Mouse (Mus musculus): Measurements from ENCODE around the gene Atg7.
A peak's percentile ranks its signal among the peaks of the same experiment; 100 is the strongest.

Gene Atg7

GRCm38 (mm10) chr6:114818471-114818870, 175.6 kb downstream of the Atg7 start:
- no peak for DNase-seq (ENCODE audit: low spot score)

DNA sequence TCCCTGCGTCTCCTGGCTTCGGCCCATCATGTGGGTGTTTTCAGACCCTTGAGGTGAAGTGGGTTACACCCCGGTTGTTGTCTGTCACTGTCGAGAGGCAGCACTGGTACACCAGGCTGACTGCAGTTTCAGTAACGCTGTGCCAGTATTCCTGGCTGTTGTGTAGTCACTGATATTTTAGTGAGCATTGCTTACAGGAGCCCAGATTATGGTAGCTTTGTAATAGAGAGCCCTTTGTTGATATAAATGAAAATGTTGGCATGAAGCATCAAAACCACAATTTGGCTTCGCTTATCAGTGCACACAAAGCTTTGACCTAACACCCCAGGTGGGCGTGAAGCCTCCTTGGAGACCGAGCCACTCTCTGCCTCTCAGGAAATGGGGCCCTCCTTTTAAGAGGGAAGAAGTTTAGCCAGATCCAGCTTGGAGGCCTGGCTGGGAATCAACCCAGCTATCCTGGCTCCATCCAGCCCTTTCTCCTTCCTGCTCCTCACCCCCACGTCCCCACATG, 177.1 kb downstream of the Atg7 start:
- no peak for DNase-seq (ENCODE audit: low spot score)

GRCm38 (mm10) chr6:114821646-114822045, 178.7 kb downstream of the Atg7 start:
- DNase-seq (ENCODE audit: low spot score) = no peak

- no peak for DNase-seq (ENCODE audit: low spot score)
These were observed 184.0 kb downstream of the Atg7 start for GRCm38 (mm10) chr6:114826889-114827288.

DNA sequence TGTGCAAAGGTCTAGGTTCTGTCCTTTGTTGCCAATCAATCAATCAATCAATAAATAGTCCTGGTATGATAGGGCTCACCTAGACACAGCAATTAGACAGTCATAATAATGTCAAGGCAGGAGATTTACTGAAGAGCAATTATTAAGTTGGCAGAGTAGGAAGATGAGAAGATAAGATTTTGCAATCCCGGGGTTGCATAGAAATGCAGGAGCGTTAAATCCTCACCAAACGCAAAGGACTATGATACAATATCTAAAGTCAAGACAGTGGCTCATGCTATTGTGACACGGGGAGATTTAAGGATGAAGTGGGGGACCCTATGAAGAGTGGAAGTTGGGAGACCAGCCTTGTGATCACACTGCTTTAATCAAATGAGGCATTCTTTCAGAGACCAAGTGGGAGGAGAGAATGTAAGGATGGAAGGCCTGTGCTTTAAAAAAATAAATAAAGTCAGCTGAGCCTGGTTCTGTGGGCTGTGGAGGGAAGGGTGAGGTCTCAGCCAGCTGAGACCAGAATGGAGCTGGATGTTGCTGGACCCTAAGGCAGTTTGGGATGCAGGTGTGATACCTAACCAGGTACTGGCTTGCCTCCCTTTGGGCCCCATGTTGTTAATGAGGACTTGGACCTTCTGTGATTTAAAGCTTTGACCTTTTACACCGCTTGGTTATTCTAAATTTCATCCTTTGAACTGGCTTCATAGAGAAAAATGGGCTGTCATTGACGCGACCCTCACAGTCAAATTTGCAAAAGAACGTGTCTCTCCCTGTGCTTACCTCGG, 187.0 kb downstream of the Atg7 start:
- DNase-seq (ENCODE audit: low spot score) = no peak

GRCm38 (mm10) chr6:114831807-114832206, 188.9 kb downstream of the Atg7 start:
- DNase-seq (ENCODE audit: low spot score) = no peak

- DNase-seq (ENCODE audit: low spot score) = no peak
These were observed 190.3 kb downstream of the Atg7 start for GRCm38 (mm10) chr6:114833058-114833685.

- no peak for DNase-seq (ENCODE audit: low spot score)
These were observed 191.0 kb downstream of the Atg7 start for GRCm38 (mm10) chr6:114833791-114834346.

DNA sequence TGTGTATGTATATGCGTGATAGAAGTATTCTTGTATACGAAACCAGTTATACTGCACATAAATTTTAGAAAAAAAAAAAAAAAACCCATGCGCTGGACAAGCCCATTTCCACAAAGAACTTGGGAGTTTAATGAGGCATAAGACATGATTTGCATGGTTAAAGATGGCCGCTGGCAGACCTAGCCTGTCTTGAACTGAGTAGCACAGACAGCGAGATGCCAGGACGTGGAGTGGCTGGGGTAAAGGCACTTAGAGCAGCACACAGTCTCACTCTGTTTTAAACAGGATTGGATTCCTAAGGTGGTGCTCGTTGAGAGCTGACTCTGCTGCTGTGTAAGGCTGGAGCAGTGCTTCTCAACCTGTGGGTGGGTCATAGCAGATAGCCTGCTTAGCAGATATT, 192.4 kb downstream of the Atg7 start:
- DNase-seq (ENCODE audit: low spot score) = no peak

DNA sequence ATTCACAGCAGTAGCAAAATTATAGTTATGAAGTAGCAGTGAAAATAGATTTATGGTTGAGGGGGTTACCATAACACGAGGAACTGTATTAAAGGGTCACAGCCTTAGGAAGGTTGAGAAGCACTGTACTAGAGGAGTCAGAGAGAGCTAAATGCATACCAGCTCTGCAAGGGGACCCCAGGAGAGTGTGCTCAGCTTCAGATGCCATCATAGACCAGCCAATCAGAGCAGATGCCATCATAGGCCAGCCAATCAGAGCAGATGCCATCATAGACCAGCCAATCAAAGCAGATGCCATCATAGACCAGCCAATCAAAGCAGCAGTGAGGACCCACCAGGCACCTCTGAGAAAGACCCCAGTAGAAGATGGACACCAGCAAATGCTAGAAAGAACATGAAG, 192.9 kb downstream of the Atg7 start:
- DNase-seq (ENCODE audit: low spot score) = no peak

GRCm38 (mm10) chr6:114836433-114836832, 193.5 kb downstream of the Atg7 start:
- DNase-seq (ENCODE audit: low spot score) = no peak

DNA sequence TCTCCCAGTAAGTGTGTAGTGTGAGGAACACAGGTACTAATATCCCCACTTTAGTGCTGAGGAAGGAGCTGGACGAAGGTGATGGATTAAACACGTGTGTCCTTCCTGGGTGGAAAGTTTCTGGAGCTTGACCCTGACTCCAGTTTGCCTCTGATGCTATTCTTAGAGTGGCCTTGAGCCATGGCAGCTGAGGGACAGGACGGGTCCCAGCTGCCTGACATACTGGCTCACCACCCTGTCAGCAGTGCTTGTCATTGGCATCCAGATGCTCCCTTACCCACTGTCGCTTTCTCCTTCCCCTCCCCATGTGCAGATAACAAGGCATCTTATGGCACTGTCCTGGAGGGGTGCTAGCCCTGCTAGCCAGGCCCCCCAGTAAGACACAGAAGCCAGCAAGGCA, 196.0 kb downstream of the Atg7 start:
- no peak for DNase-seq (ENCODE audit: low spot score)

DNA sequence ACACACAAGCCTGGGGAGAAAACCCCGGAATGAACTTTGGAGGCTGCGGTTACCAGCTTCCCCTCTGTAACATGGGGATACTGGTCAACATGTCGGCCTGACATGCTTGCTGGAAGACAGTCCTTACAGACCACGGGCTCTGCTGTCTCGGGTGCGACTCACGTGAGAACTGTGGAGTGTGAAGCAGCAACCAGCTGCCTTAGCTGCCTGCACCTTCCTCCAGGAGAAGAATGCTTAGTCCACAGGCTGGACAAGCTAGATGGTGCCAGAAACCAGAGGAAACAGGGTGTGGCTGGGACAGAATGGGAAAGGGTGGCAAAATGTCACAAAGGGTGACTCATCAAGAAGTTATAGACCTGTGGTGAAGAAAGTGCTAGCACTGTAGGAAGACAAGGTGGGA, 197.1 kb downstream of the Atg7 start:
- no peak for DNase-seq (ENCODE audit: low spot score)

DNA sequence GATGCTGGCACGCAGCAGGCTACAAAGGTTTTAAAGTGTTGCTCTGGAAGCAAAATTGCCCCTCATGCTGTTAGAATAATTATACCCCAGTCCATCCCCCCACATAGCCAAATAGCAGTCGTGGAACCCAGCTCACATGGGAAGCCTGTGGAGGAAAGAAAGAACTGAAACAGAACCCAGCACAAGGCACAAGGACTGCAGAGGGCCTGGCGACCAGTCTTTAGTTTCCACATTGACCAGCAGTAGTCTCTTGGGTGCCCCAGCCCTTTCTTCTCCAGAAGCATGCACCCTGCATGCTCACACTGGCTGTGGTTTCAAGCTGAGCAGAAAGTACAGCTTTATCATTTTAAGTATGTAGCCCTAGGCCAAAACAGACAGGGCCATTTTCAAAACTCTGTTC, 199.2 kb downstream of the Atg7 start:
- no peak for DNase-seq (ENCODE audit: low spot score)

DNA sequence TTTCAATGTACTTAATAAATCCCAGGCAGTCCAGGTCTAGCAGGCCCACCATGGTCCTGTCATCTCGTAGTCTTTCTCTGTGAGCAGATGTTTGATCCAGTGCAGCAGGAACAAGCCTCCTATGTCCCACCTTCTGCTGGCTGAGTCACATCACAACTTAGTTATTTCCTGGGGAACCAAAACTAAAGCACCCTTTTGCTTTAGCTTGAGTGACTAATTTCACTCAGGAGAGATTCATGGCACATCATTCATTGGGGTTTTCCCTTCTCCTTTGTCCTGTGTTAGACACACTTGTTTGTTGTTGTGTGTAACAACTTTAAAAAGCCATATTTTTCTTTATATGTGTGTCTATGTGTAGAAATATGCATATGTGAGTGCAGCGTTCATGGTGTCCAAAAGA, 200.0 kb downstream of the Atg7 start:
- no peak for DNase-seq (ENCODE audit: low spot score)

DNA sequence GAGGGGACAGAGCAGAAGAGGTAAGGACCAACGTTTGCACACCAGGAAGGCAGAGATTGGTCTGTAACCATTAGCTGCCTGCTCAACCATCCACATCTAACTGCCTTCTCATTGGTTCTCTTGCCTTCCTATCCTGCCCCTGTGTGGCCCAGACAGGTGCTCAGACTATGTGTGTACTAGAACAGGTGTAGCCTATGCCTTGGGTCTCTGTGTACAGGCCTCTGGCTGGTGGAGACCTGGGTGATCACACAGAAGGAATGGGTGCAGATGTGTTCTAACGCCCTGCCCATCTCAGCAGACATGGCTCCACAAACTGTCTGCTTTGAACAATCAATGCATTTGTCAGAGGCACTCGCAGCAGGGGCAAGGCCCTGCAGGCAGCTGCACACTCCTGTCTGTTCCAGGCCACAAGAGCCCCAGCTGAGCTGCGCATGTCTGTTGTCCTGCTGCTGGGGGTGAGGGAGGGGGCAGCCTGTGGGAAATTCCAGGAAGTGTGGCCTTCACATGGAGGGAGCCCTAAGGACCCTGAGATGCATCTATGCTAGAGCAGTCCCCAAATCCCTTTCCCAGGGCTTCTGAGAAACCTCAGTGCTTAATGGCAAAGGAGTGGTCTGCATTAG, 203.4 kb downstream of the Atg7 start:
- no peak for DNase-seq (ENCODE audit: low spot score)

DNA sequence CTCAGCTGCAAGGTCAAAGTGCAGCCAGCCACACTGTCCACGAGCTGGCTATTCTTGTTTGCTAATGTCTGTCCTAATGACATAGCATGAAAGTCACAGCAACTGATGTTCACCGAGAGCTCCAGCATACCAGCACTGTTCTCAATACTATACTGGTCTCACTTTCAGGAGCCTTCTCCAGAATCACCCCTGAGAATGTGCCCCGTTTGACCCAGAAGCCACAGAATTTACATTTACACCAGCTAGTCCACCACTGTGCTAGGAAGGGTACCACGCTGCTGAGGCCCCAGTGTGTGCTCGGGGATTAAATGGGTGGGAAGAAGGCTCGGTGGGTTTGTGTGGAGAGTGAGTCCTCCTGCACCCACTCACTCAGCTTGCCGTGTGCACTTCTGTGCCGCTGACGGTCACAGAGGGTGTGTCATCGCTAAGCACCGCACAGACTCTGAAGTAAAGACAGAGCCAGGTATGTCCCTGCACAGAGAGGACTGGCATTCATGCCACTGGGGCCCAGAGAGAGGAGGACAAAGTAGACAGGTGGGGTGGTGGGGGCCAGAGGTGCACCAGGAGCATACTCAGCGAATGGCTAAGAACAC, 204.8 kb downstream of the Atg7 start:
- DNase-seq (ENCODE audit: low spot score) = no peak

DNA sequence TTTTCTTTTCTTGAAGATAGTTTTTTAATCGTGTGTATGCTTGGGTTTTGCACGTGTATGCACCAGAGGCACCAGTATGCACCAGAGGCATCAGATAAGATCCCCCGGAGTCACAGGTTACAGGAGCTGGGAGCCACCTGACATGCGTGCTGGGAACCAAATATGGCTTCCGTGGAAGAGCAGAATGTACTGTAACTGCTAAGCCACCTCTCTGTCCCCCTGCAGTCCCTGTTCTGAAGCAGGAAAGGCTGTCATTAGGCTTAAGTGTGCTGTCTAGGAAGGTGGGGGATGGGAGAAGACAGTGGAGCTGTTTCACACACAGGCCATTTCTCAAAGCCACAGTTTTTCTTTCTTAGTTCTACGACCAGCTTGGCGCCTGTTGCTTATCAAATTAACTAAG, 205.9 kb downstream of the Atg7 start:
- DNase-seq (ENCODE audit: low spot score) = no peak

- DNase-seq (ENCODE audit: low spot score) = no peak
These were observed 206.9 kb downstream of the Atg7 start for GRCm38 (mm10) chr6:114849787-114850186.

GRCm38 (mm10) chr6:114851688-114852087, 208.8 kb downstream of the Atg7 start:
- no peak for DNase-seq (ENCODE audit: low spot score)

DNA sequence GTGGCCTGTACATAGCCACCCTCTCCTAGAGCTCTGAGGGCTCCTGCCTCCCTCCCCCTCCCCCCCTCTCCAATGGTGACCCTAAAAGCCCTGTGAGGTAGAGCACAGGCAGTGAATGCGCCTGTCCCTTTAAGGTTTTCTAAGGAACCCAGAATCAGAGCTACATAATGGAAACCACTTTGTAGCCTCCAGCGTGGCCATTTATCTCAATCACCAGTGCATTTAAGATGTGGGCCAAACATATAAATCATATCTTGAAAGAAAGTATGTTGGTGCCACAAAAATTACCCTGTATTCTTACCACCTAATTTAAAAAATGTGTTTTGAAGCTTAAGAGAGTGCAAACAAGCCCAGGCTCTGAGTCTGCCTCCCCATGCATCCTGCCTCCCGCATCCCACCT, 209.8 kb downstream of the Atg7 start:
- peak; percentile 39 for DNase-seq (ENCODE audit: low spot score)

- DNase-seq (ENCODE audit: low spot score) = peak; percentile 41
These were observed 211.5 kb downstream of the Atg7 start for GRCm38 (mm10) chr6:114854368-114854767.

Data from embryo, embryonic 10.5 days (tissue).